19 mouse cellular contexts compared by ENCODE assay signal in genomic region chrX:100516683-100517082, GRCm38 (mm10). TPM values are rescaled to one million over a fixed set of nuclear protein-coding genes. Genes with fewer than 3 reads are reported as not detected.
"Had no signal": no experiment of that assay in that cellular context is flagged by ENCODE, and none has a peak within 500 bp of the region (broad histone marks: within the 10 kb centered on the region; RNA-seq: fewer than 3 reads in every experiment).

No protein-coding gene starts in this region.

- H3K9ac ChIP-seq: limb, embryonic 13.5 days; liver, embryonic 14.5 days; midbrain, embryonic 12.5 days; neural tube, embryonic 13.5 days had no signal

- H3K4me1 ChIP-seq: limb, embryonic 13.5 days; midbrain, embryonic 12.5 days; neural tube, embryonic 13.5 days had no signal

- H3K4me3 ChIP-seq: limb, embryonic 13.5 days; midbrain, embryonic 12.5 days; neural tube, embryonic 13.5 days had no signal

- H3K4me2 ChIP-seq: limb, embryonic 13.5 days; midbrain, embryonic 12.5 days; neural tube, embryonic 13.5 days had no signal

- H3K27ac ChIP-seq: kidney, postnatal 0 days; limb, embryonic 13.5 days; liver, embryonic 14.5 days; midbrain, embryonic 12.5 days; neural tube, embryonic 13.5 days had no signal

- DNase-seq: kidney, adult 11 months; kidney, adult 9 months; kidney, postnatal 36 days; lung, adult 18-20 months; spleen, adult 18-20 months; thymus, adult 2 months; thymus, postnatal 25 days had no signal

- ATAC-seq: midbrain, embryonic 16.5 days had no signal

- H3K36me3 ChIP-seq: midbrain, embryonic 12.5 days had no signal

- H3K9me3 ChIP-seq: limb, embryonic 13.5 days; midbrain, embryonic 12.5 days; neural tube, embryonic 13.5 days had no signal

RNA-seq across cellular contexts. Expression of gene Dgat2l6, which starts 8.0 kb away (rescaled TPM):
- polyA plus RNA-seq: intestine, embryonic 14.5 days; kidney, postnatal 0 days; limb, embryonic 13.5 days; liver, adult 2 months; liver, embryonic 14.5 days; lung, embryonic 16.5 days; midbrain, embryonic 12.5 days; midbrain, embryonic 16.5 days; neural tube, embryonic 13.5 days; stomach, embryonic 14.5 days; testis, adult 2 months; thymus, adult 2 months; urinary bladder, adult 2 months had no signal

RNA-seq across cellular contexts. Expression of gene Awat1, which starts 55.4 kb away (rescaled TPM):
- polyA plus RNA-seq: intestine, embryonic 14.5 days; kidney, postnatal 0 days; limb, embryonic 13.5 days; liver, adult 2 months; lung, embryonic 16.5 days; midbrain, embryonic 12.5 days; midbrain, embryonic 16.5 days; neural tube, embryonic 13.5 days; stomach, embryonic 14.5 days; testis, adult 2 months; urinary bladder, adult 2 months had no signal
